Mouse (Mus musculus): ENCODE data around the gene Cdc42ep1. TPM values are rescaled to one million over a fixed set of nuclear protein-coding genes. Genes with fewer than 3 reads are reported as not detected.

The Cdc42ep1 gene
- polyA plus RNA-seq (2012; rRNA removed) (25.2 and 34.3 TPM in 2 replicates), polyA plus RNA-seq (2014; fragmentation: Nextera tagmentation; extraction: Ambion mirVana) (23.1 and 24.3 TPM in 2 replicates)

DNA sequence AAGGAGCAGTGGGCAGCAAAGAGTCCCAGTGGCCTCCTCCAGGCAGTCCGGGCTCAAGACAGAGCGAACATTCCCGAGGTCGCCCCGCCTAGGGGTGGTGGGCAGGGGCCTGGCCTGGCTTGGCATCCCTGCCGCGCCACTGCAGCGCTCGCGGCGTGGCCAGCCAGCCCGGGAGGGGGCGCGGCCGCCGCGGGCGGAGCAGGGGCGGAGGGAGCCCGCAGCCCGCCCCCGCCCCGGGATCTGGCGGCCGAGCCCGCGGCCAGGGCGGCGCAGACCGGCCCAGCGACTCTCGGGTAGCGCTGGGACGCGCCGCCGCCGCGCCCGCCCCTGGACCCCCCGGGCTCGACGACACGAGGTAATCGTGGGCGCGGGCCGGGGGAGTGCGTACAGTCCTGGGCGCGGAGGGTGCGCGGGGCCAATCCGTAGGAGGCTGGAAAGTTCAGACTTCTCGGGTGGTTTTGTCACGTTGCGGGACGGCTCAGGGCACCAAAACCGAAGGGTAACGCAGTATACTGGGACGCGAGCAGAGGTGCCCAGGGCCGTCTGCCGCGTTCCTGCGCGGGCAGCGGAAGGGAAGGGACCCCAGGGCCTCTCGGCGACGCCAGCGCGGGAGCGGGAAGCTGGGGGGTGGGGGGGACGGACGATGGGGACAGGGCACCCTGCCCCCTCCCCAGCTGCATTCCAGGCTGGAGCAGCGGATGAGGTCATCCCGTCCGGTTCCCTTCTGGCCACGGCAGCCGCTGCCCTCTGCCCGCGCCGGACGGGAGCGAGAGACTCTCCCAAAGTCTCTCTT lies at the start of gene Cdc42ep1:
Gene Cdc42ep1 (plus strand): TSS at position 254 of the 793 bp plus-strand sequence.
- peak within 1 kb of the TSS; percentile 61; the same call in 1 of the 2 replicates for H3K27ac ChIP-seq (replicated peaks; ENCODE audit: low read depth, low read length)
- peak within 1 kb of the TSS; percentile 73 for H3K9ac ChIP-seq (ENCODE audit: low read depth, low read length, severe bottlenecking)
- no peaks in the 10 kb centered on the region for H3K9me3 ChIP-seq (ENCODE audit: control insufficient read depth, low read length)
- H3K36me3 ChIP-seq (ENCODE audit: control insufficient read depth, insufficient read depth, low read length), result peaks cover 4% of the 10 kb centered on the region; the same call in 1 of the 2 replicates
- peak; percentile 45 for DNase-seq (ENCODE audit: low spot score)
- peak; percentile 73 for ATAC-seq (ENCODE audit: low FRiP score, low read depth)
- 3% methylated on average over 46 of the region's 86 CpGs for WGBS
- peak within 1 kb of the TSS; percentile 58 for H3K4me3 ChIP-seq (replicated peaks; ENCODE audit: low read length)
- H3K4me1 ChIP-seq (ENCODE audit: control insufficient read depth, insufficient read depth, low read length), result peaks cover 38% of the 10 kb centered on the region
- no peak for TF ChIP-seq POLR2A (IDR thresholded peaks at IDR 0.05; ENCODE audit: borderline replicate concordance, extremely low read depth, insufficient read depth, insufficient read length)
- peak within 1 kb of the TSS; percentile 88 for H3K4me2 ChIP-seq (replicated peaks; ENCODE audit: low read depth, low read length, severe bottlenecking)
- peaks cover 5% of the 10 kb centered on the region; the same call in 1 of the 2 replicates for H3K27me3 ChIP-seq (ENCODE audit: control insufficient read depth, insufficient read depth, low read length)

DNA sequence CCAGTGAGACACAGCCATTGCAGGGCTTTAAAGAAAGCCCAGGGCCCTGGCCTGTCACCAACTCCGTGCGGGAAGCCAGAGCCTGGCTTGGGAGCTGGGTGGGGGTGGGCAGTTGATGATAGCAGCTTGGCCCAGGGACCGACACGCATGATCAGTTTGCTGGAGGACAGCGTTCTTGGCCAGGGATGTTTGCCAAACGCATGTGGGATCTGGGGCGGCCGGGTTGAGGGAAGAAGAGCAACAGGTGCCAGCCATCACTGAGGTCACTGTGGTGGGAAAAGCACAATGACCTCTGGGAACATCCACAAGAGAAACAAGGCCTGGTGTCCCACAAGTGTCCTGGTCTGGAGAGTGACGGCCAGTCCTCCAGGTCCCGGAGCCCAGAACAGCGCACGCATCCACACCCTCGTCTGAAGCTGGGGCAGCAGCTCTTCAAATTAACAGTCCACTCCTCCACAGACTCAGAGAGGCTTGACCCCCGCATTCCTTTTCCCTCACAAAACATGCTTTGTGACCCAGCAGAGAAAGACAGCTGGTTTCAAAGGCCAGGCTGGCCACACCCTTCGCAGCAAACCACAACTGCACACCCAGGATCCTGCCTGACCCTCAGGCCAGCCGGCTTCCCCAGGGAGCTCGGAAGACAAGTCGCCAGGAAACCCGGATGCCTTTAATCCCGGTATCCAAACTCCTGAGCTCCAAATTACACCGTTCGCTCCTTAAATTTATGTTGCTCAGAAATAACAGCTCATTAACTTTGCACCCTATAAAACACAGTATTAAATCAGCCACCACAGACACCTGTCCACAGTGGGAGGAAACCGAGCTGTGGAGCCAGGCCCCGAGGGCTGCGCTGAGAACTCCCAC lies 46.0 kb upstream of the Cdc42ep1 start:
- H3K9ac ChIP-seq (ENCODE audit: low read depth, low read length, severe bottlenecking), result no peak overlapping the region
- no peak overlapping the region for H3K4me3 ChIP-seq (replicated peaks; ENCODE audit: low read length)
- TF ChIP-seq POLR2A (IDR thresholded peaks at IDR 0.05; ENCODE audit: borderline replicate concordance, extremely low read depth, insufficient read depth, insufficient read length), result no peak
- DNase-seq (ENCODE audit: low spot score) (peak; percentile 50), ATAC-seq (ENCODE audit: low FRiP score, low read depth) (peak; percentile 78)
- peaks cover 84% of the 10 kb centered on the region for H3K27me3 ChIP-seq (ENCODE audit: control insufficient read depth, insufficient read depth, low read length)
- no peaks in the 10 kb centered on the region for H3K9me3 ChIP-seq (ENCODE audit: control insufficient read depth, low read length)
- peaks cover 16% of the 10 kb centered on the region; the same call in 1 of the 2 replicates for H3K4me1 ChIP-seq (ENCODE audit: control insufficient read depth, insufficient read depth, low read length)
- H3K27ac ChIP-seq (replicated peaks; ENCODE audit: low read depth, low read length), result no peak overlapping the region
- H3K36me3 ChIP-seq (ENCODE audit: control insufficient read depth, insufficient read depth, low read length), result no peaks in the 10 kb centered on the region
- WGBS, result 22% methylated on average over 25 of the region's 25 CpGs
- no peak overlapping the region for H3K4me2 ChIP-seq (replicated peaks; ENCODE audit: low read depth, low read length, severe bottlenecking)

DNA sequence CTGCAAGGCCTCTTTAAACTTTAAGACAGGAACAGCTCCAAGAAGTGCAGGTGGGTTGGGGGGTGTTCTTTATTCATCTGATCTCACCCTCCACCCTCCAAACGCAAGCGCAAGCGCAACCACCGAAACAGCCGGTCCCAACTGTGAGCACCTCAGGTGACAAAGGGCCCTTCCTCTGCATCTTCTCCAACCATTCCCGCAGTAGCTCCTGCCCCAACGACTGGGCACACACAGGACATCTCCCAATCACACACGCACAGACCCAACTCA lies 45.4 kb upstream of the Cdc42ep1 start:
- DNase-seq (ENCODE audit: low spot score) (no peak), ATAC-seq (ENCODE audit: low FRiP score, low read depth) (no peak)
- H3K4me1 ChIP-seq (ENCODE audit: control insufficient read depth, insufficient read depth, low read length), result peaks cover 16% of the 10 kb centered on the region; the same call in 1 of the 2 replicates
- no peaks in the 10 kb centered on the region for H3K36me3 ChIP-seq (ENCODE audit: control insufficient read depth, insufficient read depth, low read length)
- no peaks in the 10 kb centered on the region for H3K9me3 ChIP-seq (ENCODE audit: control insufficient read depth, low read length)
- TF ChIP-seq POLR2A (IDR thresholded peaks at IDR 0.05; ENCODE audit: borderline replicate concordance, extremely low read depth, insufficient read depth, insufficient read length), result no peak
- 27% methylated on average over 8 of the region's 8 CpGs for WGBS
- H3K9ac ChIP-seq (ENCODE audit: low read depth, low read length, severe bottlenecking), result no peak overlapping the region
- H3K27ac ChIP-seq (replicated peaks; ENCODE audit: low read depth, low read length), result no peak overlapping the region
- H3K27me3 ChIP-seq (ENCODE audit: control insufficient read depth, insufficient read depth, low read length), result peaks cover 84% of the 10 kb centered on the region
- H3K4me2 ChIP-seq (replicated peaks; ENCODE audit: low read depth, low read length, severe bottlenecking), result no peak overlapping the region
- H3K4me3 ChIP-seq (replicated peaks; ENCODE audit: low read length), result no peak overlapping the region

DNA sequence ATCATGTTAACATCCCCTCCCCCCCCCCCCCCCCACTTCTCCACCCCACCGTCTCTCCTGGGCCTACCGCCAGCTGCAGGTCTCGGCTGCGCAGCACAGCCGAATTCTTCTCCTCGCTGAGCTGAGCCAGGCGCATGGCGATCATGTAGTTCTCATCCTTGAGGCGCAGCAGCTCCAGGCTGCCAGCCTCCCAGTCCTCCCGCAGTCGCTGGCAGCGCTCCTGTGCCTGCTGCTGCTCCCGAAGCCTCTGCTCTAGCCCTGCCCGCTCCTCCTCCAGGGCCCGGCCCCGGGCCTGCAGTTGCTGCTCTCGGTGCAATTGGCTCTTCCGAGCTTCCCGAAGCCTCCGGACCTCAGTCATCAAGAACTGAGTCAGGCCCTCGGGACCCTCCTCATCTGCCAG lies 43.4 kb upstream of the Cdc42ep1 start:
- no peak overlapping the region for H3K9ac ChIP-seq (ENCODE audit: low read depth, low read length, severe bottlenecking)
- H3K27me3 ChIP-seq (ENCODE audit: control insufficient read depth, insufficient read depth, low read length), result peaks cover 89% of the 10 kb centered on the region
- H3K36me3 ChIP-seq (ENCODE audit: control insufficient read depth, insufficient read depth, low read length), result no peaks in the 10 kb centered on the region
- no peaks in the 10 kb centered on the region for H3K9me3 ChIP-seq (ENCODE audit: control insufficient read depth, low read length)
- H3K27ac ChIP-seq (replicated peaks; ENCODE audit: low read depth, low read length), result no peak overlapping the region
- TF ChIP-seq POLR2A (IDR thresholded peaks at IDR 0.05; ENCODE audit: borderline replicate concordance, extremely low read depth, insufficient read depth, insufficient read length), result no peak
- ATAC-seq (ENCODE audit: low FRiP score, low read depth) (no peak), DNase-seq (ENCODE audit: low spot score) (peak; percentile 28)
- WGBS, result 38% methylated on average over 21 of the region's 21 CpGs
- no peak overlapping the region for H3K4me2 ChIP-seq (replicated peaks; ENCODE audit: low read depth, low read length, severe bottlenecking)
- no peak overlapping the region; the same call in 1 of the 2 replicates for H3K4me3 ChIP-seq (replicated peaks; ENCODE audit: low read length)
- peaks cover 19% of the 10 kb centered on the region; the same call in 1 of the 2 replicates for H3K4me1 ChIP-seq (ENCODE audit: control insufficient read depth, insufficient read depth, low read length)

DNA sequence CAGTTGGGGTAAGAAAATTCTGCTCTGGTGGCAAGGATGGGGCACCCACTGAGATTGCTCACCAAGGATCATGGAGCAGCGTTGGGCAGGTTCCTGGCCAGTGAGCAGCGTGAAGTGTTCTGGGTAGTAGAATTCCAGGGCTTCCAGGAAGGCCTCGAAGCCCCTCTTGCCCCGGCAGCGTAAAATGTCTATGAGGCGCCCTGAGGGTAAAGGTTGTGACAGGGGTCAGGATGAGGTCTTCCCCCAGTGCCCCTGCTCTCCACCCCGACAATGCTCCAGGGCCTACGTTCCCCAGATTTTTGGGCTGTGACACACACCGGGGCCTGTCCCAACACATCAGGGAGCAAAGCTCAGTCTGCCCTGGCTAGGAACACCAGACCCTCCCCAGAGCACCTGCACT lies 40.9 kb upstream of the Cdc42ep1 start:
- ATAC-seq (ENCODE audit: low FRiP score, low read depth), result no peak
- H3K27ac ChIP-seq (replicated peaks; ENCODE audit: low read depth, low read length), result no peak overlapping the region
- H3K9ac ChIP-seq (ENCODE audit: low read depth, low read length, severe bottlenecking), result no peak overlapping the region
- peak overlapping the region; percentile 57 for H3K4me3 ChIP-seq (replicated peaks; ENCODE audit: low read length)
- 51% methylated on average over 9 of the region's 9 CpGs for WGBS
- peaks cover 10% of the 10 kb centered on the region; the same call in 1 of the 2 replicates for H3K4me1 ChIP-seq (ENCODE audit: control insufficient read depth, insufficient read depth, low read length)
- peak overlapping the region; percentile 94 for H3K4me2 ChIP-seq (replicated peaks; ENCODE audit: low read depth, low read length, severe bottlenecking)
- H3K36me3 ChIP-seq (ENCODE audit: control insufficient read depth, insufficient read depth, low read length), result no peaks in the 10 kb centered on the region
- H3K9me3 ChIP-seq (ENCODE audit: control insufficient read depth, low read length), result no peaks in the 10 kb centered on the region
- no peak for DNase-seq (ENCODE audit: low spot score)
- no peak for TF ChIP-seq POLR2A (IDR thresholded peaks at IDR 0.05; ENCODE audit: borderline replicate concordance, extremely low read depth, insufficient read depth, insufficient read length)
- H3K27me3 ChIP-seq (ENCODE audit: control insufficient read depth, insufficient read depth, low read length), result peaks cover 82% of the 10 kb centered on the region

All from limb, embryonic 14.5 days (tissue).